Mouse (Mus musculus): ENCODE measurements around the gene Senp7.

DNA sequence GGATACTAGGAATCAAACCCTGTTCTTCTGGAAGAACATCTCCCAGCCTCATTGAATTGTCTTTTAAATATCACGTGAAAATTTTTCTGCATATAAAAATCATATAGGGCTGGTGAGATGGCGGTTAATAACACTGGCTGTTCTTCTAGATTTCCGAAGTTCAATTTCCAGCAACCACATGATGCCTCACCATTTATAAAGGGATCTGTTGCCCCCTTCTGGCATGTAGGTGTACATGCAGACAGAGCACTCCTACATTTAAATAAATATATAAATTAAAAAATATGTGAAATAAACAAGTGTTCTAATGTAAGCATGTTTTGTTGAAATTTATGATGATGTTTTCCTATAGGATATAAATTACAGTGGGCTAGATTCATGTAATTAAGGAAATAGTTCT, 83.5 kb downstream of the Senp7 start:
- TF ChIP-seq POLR2A (IDR thresholded peaks at IDR 0.05; ENCODE audit: extremely low read depth, insufficient read depth, low read length) (no peak), CTCF (IDR thresholded peaks at IDR 0.05; ENCODE audit: extremely low read depth, insufficient read depth, low read length) (peak; percentile 29; the same call in 1 of the 2 replicates)
